Mouse (Mus musculus) megakaryocyte, embryonic 14.5 days (primary cell): ENCODE data around the gene Sh3pxd2a.

Source experiments
- FLI1 ChIP-seq: IDR thresholded peaks from 2 replicates; pipeline ENCODE4 v1.6.1; 2012; ENCODE audit warnings: low read length, inconsistent platforms, mixed read lengths
- GATA1 ChIP-seq: IDR thresholded peaks from 3 replicates; pipeline ENCODE4 v1.6.1; 2012; ENCODE audit warnings: mixed read lengths, low read length, inconsistent platforms, borderline replicate concordance

DNA sequence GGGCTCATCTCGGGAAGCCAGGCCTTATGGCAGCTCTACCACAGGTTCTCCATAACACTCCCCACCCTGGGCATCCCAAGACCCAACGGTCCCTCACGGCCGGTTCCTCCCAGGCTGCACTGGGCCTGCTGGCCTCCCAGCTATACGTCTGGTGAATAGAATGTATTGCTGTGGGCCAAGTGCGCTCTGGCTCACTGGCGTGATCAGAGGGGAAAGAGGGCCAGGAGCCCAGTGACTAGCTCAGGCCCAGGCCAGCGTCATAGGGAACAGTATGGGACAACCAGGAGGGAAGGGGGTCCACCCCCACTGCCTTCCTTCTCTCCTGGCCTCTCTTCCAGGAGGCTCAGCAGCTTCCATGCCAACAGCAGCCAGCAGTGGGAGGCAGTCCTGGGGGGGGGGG, 145.1 kb downstream of the Sh3pxd2a start:
- TF ChIP-seq GATA1: no peak
- TF ChIP-seq FLI1: no peak
